Mouse (Mus musculus) brain, embryonic 14.5 days (tissue): ENCODE measurements at regions not wholly inside any gene's neighbourhood (a gene's known extent, or its start where the extent isn't known, plus 50 kb on each side); places are given as distances from the start of the nearest gene placed in this dataset.

Experiments used
- CTCF ChIP-seq: fragments of 200-500 bp; IDR thresholded peaks from 2 replicates; pipeline ENCODE4 v1.5.1; 2012; ENCODE audit warnings: inconsistent platforms, mild to moderate bottlenecking, moderate library complexity, borderline replicate concordance; ENCODE audit not compliant: insufficient read depth, insufficient read length; ENCODE audit errors: extremely low read depth
- POLR2A ChIP-seq: fragments of 200-500 bp; IDR thresholded peaks from 2 replicates; pipeline ENCODE4 v1.6.1; 2012; ENCODE audit warnings: mild to moderate bottlenecking, inconsistent platforms, borderline replicate concordance; ENCODE audit not compliant: poor library complexity, insufficient read depth, insufficient read length, severe bottlenecking; ENCODE audit errors: extremely low read depth

DNA sequence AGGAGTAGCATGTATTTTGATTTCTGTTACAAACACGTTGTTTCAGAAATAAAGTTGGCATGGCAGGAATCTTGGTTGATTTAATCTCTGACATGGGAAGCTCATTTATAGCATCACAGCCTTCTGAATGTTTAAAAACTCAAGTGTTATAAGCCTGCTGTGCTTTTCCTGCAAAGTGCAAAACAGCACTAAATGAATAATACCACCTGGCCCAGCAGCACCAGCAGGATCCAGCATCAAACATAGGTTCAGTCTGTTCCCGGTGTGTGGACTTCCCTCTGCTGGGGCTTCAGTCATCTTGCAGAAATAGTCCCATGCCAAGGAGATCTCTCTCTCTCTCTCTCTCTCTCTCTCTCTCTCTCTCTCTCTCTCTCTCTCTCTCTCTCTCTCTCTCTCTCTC is 154.7 kb upstream of the Tox3 start:
- TF ChIP-seq POLR2A = no peak
- no peak for TF ChIP-seq CTCF
